Mouse (Mus musculus) MEL (cell line): ENCODE measurements around the gene Gm5965. TPM values are rescaled to one million over a fixed set of nuclear protein-coding genes. Genes with fewer than 3 reads are reported as not detected.
"Not testable (repeated sequence)": the region's sequence is repeated elsewhere in the genome, so short reads cannot be mapped to it uniquely, and the experiment has no call there.

Experiments
- DNase-seq: peaks from one replicate; pipeline ENCODE4 v3.0.0; 2011; ENCODE audit warnings: low read depth, low spot score
- H3K27ac ChIP-seq: 2 replicates; pipeline ENCODE4 v1.5.1; 2012; ENCODE audit warnings: low read depth, mild to moderate bottlenecking, control low read depth, low read length, moderate library complexity; ENCODE audit not compliant: control insufficient read depth
- H3K27me3 ChIP-seq, 2 experiments: fragments of 150-350 bp in 1 of 2; sonication (generic) in 1 of 2; 2 replicates each; pipeline ENCODE4 v1.6.1; 2012; ENCODE audit warnings: low read length in 2 of 2, mild to moderate bottlenecking in 2 of 2, improper control_type of control experiment in 1 of 2, moderate library complexity in 1 of 2; ENCODE audit not compliant: insufficient read depth in 2 of 2, control insufficient read depth in 1 of 2
- H3K36me3 ChIP-seq, 2 experiments: 2 replicates each; pipeline ENCODE4 v1.6.1; 2012 to 2014; ENCODE audit warnings: low read length in 2 of 2, improper control_type of control experiment in 1 of 2, inconsistent platforms in 1 of 2, mild to moderate bottlenecking in 1 of 2; ENCODE audit not compliant: insufficient read depth in 2 of 2, control insufficient read depth in 1 of 2
- H3K4me1 ChIP-seq, 2 experiments: fragments of 150-350 bp in 1 of 2; sonication (generic) in 1 of 2; 2 replicates each; pipeline ENCODE4 v1.6.1; 2012; ENCODE audit warnings: low read length in 2 of 2, improper control_type of control experiment in 1 of 2, mild to moderate bottlenecking in 1 of 2; ENCODE audit not compliant: insufficient read depth in 2 of 2, control insufficient read depth in 1 of 2
- H3K4me3 ChIP-seq, 2 experiments: fragments of 150-350 bp in 1 of 2; sonication (generic) in 1 of 2; 2 replicates each; pipeline ENCODE4 v1.5.1; 2012; ENCODE audit warnings: low read depth in 2 of 2, low read length in 2 of 2, mild to moderate bottlenecking in 2 of 2, moderate library complexity in 2 of 2, control low read depth in 1 of 2, improper control_type of control experiment in 1 of 2; ENCODE audit not compliant: control insufficient read depth in 1 of 2, insufficient read depth in 1 of 2
- H3K79me2 ChIP-seq: 2 replicates; pipeline ENCODE4 v1.6.1; 2012; ENCODE audit warnings: mild to moderate bottlenecking, low read length, moderate library complexity; ENCODE audit not compliant: control insufficient read depth, poor library complexity, insufficient read depth
- H3K9ac ChIP-seq: 2 replicates; pipeline ENCODE4 v1.6.1; 2012; ENCODE audit warnings: low read depth, mild to moderate bottlenecking, control low read depth, low read length, moderate library complexity; ENCODE audit not compliant: control insufficient read depth, poor library complexity, severe bottlenecking
- H3K9me3 ChIP-seq: fragments of 150-350 bp; sonication (generic); replicated peaks from 2 replicates; pipeline ENCODE4 v1.6.1; 2012; ENCODE audit warnings: mild to moderate bottlenecking, low read length, improper control_type of control experiment, moderate library complexity; ENCODE audit not compliant: insufficient read depth
- BHLHE40 ChIP-seq: IDR thresholded peaks from 2 replicates; pipeline ENCODE4 v1.6.1; 2012; ENCODE audit warnings: low read depth, mild to moderate bottlenecking, inconsistent platforms, low read length, improper control_type of control experiment, borderline replicate concordance
- E2F4 ChIP-seq: IDR thresholded peaks from 2 replicates; pipeline ENCODE4 v1.6.1; 2011; ENCODE audit warnings: low read depth, low read length, improper control_type of control experiment, borderline replicate concordance
- ELF1 ChIP-seq: IDR thresholded peaks from 2 replicates; pipeline ENCODE4 v1.6.1; 2014; ENCODE audit warnings: low read depth, mild to moderate bottlenecking, inconsistent platforms, low read length, improper control_type of control experiment, moderate library complexity
- ETS1 ChIP-seq: IDR thresholded peaks from 2 replicates; pipeline ENCODE4 v1.6.1; 2012; ENCODE audit warnings: low read depth, mild to moderate bottlenecking, inconsistent platforms, low read length, improper control_type of control experiment, moderate library complexity
- HCFC1 ChIP-seq: IDR thresholded peaks from 2 replicates; pipeline ENCODE4 v1.6.1; 2012; ENCODE audit warnings: low read depth, mild to moderate bottlenecking, inconsistent platforms, low read length, improper control_type of control experiment, moderate library complexity
- JUND ChIP-seq: IDR thresholded peaks from 2 replicates; pipeline ENCODE4 v1.6.1; 2011; ENCODE audit warnings: low read depth, mild to moderate bottlenecking, improper control_type of control experiment, low read length
- MYC ChIP-seq: IDR thresholded peaks from 2 replicates; pipeline ENCODE4 v1.6.1; 2011; ENCODE audit warnings: low read depth, mild to moderate bottlenecking, low read length, improper control_type of control experiment, moderate library complexity
- NELFE ChIP-seq: IDR thresholded peaks from 2 replicates; pipeline ENCODE4 v1.6.1; 2011; ENCODE audit warnings: low read depth, low read length, improper control_type of control experiment
- POLR2AphosphoS2 ChIP-seq: IDR thresholded peaks from 2 replicates; pipeline ENCODE4 v1.6.1; 2011; ENCODE audit warnings: low read length, improper control_type of control experiment
- POLR2AphosphoS5 ChIP-seq: IDR thresholded peaks from 2 replicates; pipeline ENCODE4 v1.6.1; 2012; ENCODE audit warnings: low read depth, borderline replicate concordance, mild to moderate bottlenecking, inconsistent platforms, low read length, moderate library complexity, mixed read lengths
- RAD21 ChIP-seq: IDR thresholded peaks from 2 replicates; pipeline ENCODE4 v1.6.1; 2011; ENCODE audit warnings: mild to moderate bottlenecking, low read depth, low read length, improper control_type of control experiment
- SMC3 ChIP-seq: IDR thresholded peaks from 2 replicates; pipeline ENCODE4 v1.6.1; 2011; ENCODE audit warnings: low read depth, low read length, improper control_type of control experiment
- TCF12 ChIP-seq: IDR thresholded peaks from 2 replicates; pipeline ENCODE4 v1.6.1; 2014; ENCODE audit warnings: low read depth, mild to moderate bottlenecking, inconsistent platforms, low read length, improper control_type of control experiment, moderate library complexity
- USF2 ChIP-seq, 2 experiments: IDR thresholded peaks; 2 replicates each; pipeline ENCODE4 v1.6.1; 2011 to 2012; ENCODE audit warnings: improper control_type of control experiment in 2 of 2, low read length in 2 of 2, borderline replicate concordance in 1 of 2, inconsistent platforms in 1 of 2, low read depth in 1 of 2, mild to moderate bottlenecking in 1 of 2; ENCODE audit not compliant: insufficient read depth in 1 of 2
- ZC3H11A ChIP-seq: IDR thresholded peaks from 2 replicates; pipeline ENCODE4 v1.6.1; 2012; ENCODE audit warnings: low read depth, mild to moderate bottlenecking, inconsistent platforms, low read length, improper control_type of control experiment
- ZKSCAN1 ChIP-seq: IDR thresholded peaks from 2 replicates; pipeline ENCODE4 v1.6.1; 2012; ENCODE audit warnings: low read depth, mild to moderate bottlenecking, inconsistent platforms, low read length, improper control_type of control experiment, moderate library complexity
- ZMIZ1 ChIP-seq: IDR thresholded peaks from 2 replicates; pipeline ENCODE4 v1.6.1; 2012; ENCODE audit warnings: low read depth, mild to moderate bottlenecking, inconsistent platforms, low read length, improper control_type of control experiment, moderate library complexity
- polyA plus RNA-seq, 2 experiments: library from polyadenylated mRNA; stranded (reverse) in 1 of 2; unstranded in 1 of 2; fragments of >175 nt in 1 of 2; fragments of >200 nt in 1 of 2; gene quantifications; 2 replicates each; pipeline versions ENCODE4 v1.2.1 to v1.2.4; 2012; ENCODE audit warnings: low replicate concordance in 2 of 2, low read depth in 1 of 2; ENCODE audit not compliant: insufficient read length in 2 of 2, insufficient read depth in 1 of 2, missing spikeins in 1 of 2
- total RNA-seq: library from RNA; depleted of rRNA; stranded (reverse); fragments of 300-350 nt; gene quantifications from 2 replicates; pipeline ENCODE4 v1.2.3, GENCODE M21; 2012

Gm5965 gene
- total and polyA plus RNA-seq, 3 experiments, result not detected

- Histone ChIP-seq H3K4me1 (no peaks in the 10 kb centered on the region), H3K27me3 (no peaks in the 10 kb centered on the region), H3K36me3 (no peaks in the 10 kb centered on the region), H3K9me3 (no peaks in the 10 kb centered on the region), H3K4me3 (no peak overlapping the region), H3K9ac (no peak overlapping the region), H3K79me2 (no peaks in the 10 kb centered on the region), H3K27ac (no peak overlapping the region)
- no peak for DNase-seq
- no peak for TF ChIP-seq ETS1
- no peak for TF ChIP-seq SMC3
- no peak for TF ChIP-seq NELFE
- TF ChIP-seq HCFC1, result no peak
- no peak for TF ChIP-seq USF2 (IDR thresholded peaks at IDR 0.05; ENCODE audit: borderline replicate concordance in 1 of 2, insufficient read depth in 1 of 2, low read depth in 1 of 2, low read length in 2 of 2)
- no peak for TF ChIP-seq ELF1
- TF ChIP-seq TCF12, result no peak
- TF ChIP-seq BHLHE40, result no peak
- no peak for TF ChIP-seq MYC
- TF ChIP-seq POLR2AphosphoS5, result no peak
- TF ChIP-seq JUND, result no peak
- no peak for TF ChIP-seq POLR2AphosphoS2
- no peak for TF ChIP-seq RAD21
- TF ChIP-seq ZC3H11A, result no peak
- no peak for TF ChIP-seq E2F4
- TF ChIP-seq ZMIZ1, result no peak
- TF ChIP-seq ZKSCAN1, result no peak
These were observed 29.8 kb upstream of the Gm5965 start for GRCm38 (mm10) chr16:88747943-88748342.

DNA sequence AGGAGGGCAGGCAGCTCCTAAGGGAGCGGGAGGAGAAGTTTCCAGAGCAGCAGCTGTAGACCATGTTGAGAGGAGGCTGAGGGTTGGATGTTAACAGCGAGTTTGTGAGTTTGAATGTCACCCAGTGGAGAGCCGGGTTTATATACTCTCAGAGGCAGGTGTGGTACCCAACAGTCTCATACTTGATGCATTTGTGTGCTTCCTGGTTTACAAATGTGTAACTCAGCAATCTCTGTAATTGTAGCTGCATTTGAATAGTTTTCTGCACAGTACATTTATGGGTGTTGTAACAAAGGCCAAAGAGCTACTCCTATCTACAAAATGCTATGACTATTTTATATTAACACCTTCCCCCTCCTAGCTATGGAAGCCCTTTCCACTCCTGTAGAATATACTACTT is 26.2 kb upstream of the Gm5965 start, which contains the start of gene Krtap13:
Gene Krtap13, minus strand, starts transcription at position 101 of the 400 bp plus-strand sequence.
- not testable (repeated sequence) for H3K4me3 ChIP-seq, H3K9ac ChIP-seq, H3K4me1 ChIP-seq, H3K36me3 ChIP-seq, H3K79me2 ChIP-seq, DNase-seq, H3K27ac ChIP-seq, H3K27me3 ChIP-seq, H3K9me3 ChIP-seq

DNA sequence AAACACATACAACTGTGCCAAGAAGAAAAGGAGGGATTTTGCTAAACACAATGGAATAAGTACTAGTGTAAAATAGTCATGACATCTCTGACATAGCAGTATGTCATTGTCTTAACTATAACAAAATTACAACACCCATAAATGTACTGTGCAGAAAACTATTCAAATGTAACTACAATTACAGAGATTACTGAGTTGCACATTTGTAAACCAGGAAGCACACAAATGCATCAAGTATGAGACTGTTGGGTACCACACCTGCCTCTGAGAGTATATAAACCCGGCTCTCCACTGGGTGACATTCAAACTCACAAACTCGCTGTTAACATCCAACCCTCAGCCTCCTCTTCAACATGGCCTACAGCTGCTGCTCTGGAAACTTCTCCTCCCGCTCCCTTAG is 19.1 kb upstream of the Gm5965 start, which contains the start of gene 2310034C09Rik:
Gene 2310034C09Rik, plus strand, starts transcription at position 301 of the 400 bp plus-strand sequence.
- H3K9me3 ChIP-seq, H3K36me3 ChIP-seq, H3K27me3 ChIP-seq, H3K9ac ChIP-seq, H3K4me3 ChIP-seq, H3K79me2 ChIP-seq, DNase-seq, H3K4me1 ChIP-seq, H3K27ac ChIP-seq: not testable (repeated sequence)
